Mouse (Mus musculus): Measurements from ENCODE around the gene Fam117a. TPM values are rescaled to one million over a fixed set of nuclear protein-coding genes. Genes with fewer than 3 reads are reported as not detected.

Fam117a gene
- polyA plus RNA-seq, 2 experiments = 71.6 to 103 TPM

GRCm38 (mm10) chr11:95334448-95335060 lies 2.3 kb upstream of the Fam117a start:
- Histone ChIP-seq H3K36me3 (replicated peaks; ENCODE audit: control insufficient read depth, insufficient read depth, low read depth) (no peaks in the 10 kb centered on the region), H3K27ac (peak overlapping the region; percentile 97), H3K4me1 (replicated peaks; ENCODE audit: control insufficient read depth in 2 of 2, insufficient read depth in 2 of 2, low read length in 1 of 2) (peaks cover 47 to 59% of the 10 kb centered on the region in 2 experiments), H3K27me3 (ENCODE audit: control insufficient read depth, insufficient read depth, low read length) (no peaks in the 10 kb centered on the region), H3K4me2 (ENCODE audit: low read depth) (peak overlapping the region; percentile 98), H3K9me3 (ENCODE audit: control insufficient read depth, low read length) (no peaks in the 10 kb centered on the region), H3K9ac (replicated peaks) (peak overlapping the region; percentile 25; the same call in 1 of the 2 replicates), H3K4me3 (ENCODE audit: insufficient read depth in 1 of 2, low read depth in 2 of 2, low read length in 2 of 2) (no peak overlapping the region)
- DNase-seq (ENCODE audit: low read depth in 3 of 3, low spot score in 3 of 3) = no peak
- 30% methylated on average over 5 of the region's 5 CpGs for WGBS (ENCODE audit: insufficient replicate concordance)
- no peak for TF ChIP-seq EP300 (IDR thresholded peaks at IDR 0.05; ENCODE audit: low read depth)
- TF ChIP-seq CTCF (IDR thresholded peaks at IDR 0.05; ENCODE audit: low read depth) = no peak; the same call in 1 of the 2 replicates
- no peak for ATAC-seq (ENCODE audit: insufficient read depth)

- Histone ChIP-seq H3K27me3 (ENCODE audit: control insufficient read depth, insufficient read depth, low read length) (no peaks in the 10 kb centered on the region), H3K9me3 (ENCODE audit: control insufficient read depth, low read length) (no peaks in the 10 kb centered on the region), H3K9ac (replicated peaks) (peak overlapping the region; percentile 99), H3K4me3 (ENCODE audit: insufficient read depth in 1 of 2, low read depth in 2 of 2, low read length in 2 of 2) (peak overlapping the region; percentile 96 to 97), H3K27ac (peak overlapping the region; percentile 100), H3K4me2 (ENCODE audit: low read depth) (peak overlapping the region; percentile 98), H3K4me1 (replicated peaks; ENCODE audit: control insufficient read depth in 2 of 2, insufficient read depth in 2 of 2, low read length in 1 of 2) (peaks cover 48 to 65% of the 10 kb centered on the region in 2 experiments), H3K36me3 (replicated peaks; ENCODE audit: control insufficient read depth, insufficient read depth, low read depth) (peaks cover 23% of the 10 kb centered on the region)
- ATAC-seq (ENCODE audit: insufficient read depth) (peak; percentile 12), DNase-seq (ENCODE audit: low read depth in 3 of 3, low spot score in 3 of 3) (peak in 2 of 3 experiments; percentile 59 to 60)
- WGBS (ENCODE audit: insufficient replicate concordance) = under 1% methylated on average over 50 of the region's 50 CpGs
- TF ChIP-seq CTCF (IDR thresholded peaks at IDR 0.05; ENCODE audit: low read depth) = no peak
- TF ChIP-seq EP300 (IDR thresholded peaks at IDR 0.05; ENCODE audit: low read depth) = no peak; the same call in 1 of the 2 replicates
Measured at GRCm38 (mm10) chr11:95337129-95337813, 453 bp downstream of the Fam117a start.

GRCm38 (mm10) chr11:95337846-95338342 lies 1.1 kb downstream of the Fam117a start:
- Histone ChIP-seq H3K4me1 (replicated peaks; ENCODE audit: control insufficient read depth in 2 of 2, insufficient read depth in 2 of 2, low read length in 1 of 2) (peaks cover 50 to 66% of the 10 kb centered on the region in 2 experiments), H3K9ac (replicated peaks) (peak overlapping the region; percentile 99), H3K9me3 (ENCODE audit: control insufficient read depth, low read length) (no peaks in the 10 kb centered on the region), H3K27me3 (ENCODE audit: control insufficient read depth, insufficient read depth, low read length) (no peaks in the 10 kb centered on the region), H3K36me3 (replicated peaks; ENCODE audit: control insufficient read depth, insufficient read depth, low read depth) (peaks cover 29% of the 10 kb centered on the region), H3K4me3 (ENCODE audit: insufficient read depth in 1 of 2, low read depth in 2 of 2, low read length in 2 of 2) (peak overlapping the region; percentile 96 to 97), H3K27ac (peak overlapping the region; percentile 100), H3K4me2 (ENCODE audit: low read depth) (peak overlapping the region; percentile 98)
- ATAC-seq (ENCODE audit: insufficient read depth) = no peak
- WGBS (ENCODE audit: insufficient replicate concordance) = 7% methylated on average over 9 of the region's 9 CpGs
- DNase-seq (ENCODE audit: low read depth in 3 of 3, low spot score in 3 of 3) = no peak
- TF ChIP-seq CTCF (IDR thresholded peaks at IDR 0.05; ENCODE audit: low read depth) (no peak), EP300 (IDR thresholded peaks at IDR 0.05; ENCODE audit: low read depth) (no peak)

- Histone ChIP-seq H3K4me2 (ENCODE audit: low read depth) (peak overlapping the region; percentile 98), H3K27ac (peak overlapping the region; percentile 100), H3K27me3 (ENCODE audit: control insufficient read depth, insufficient read depth, low read length) (no peaks in the 10 kb centered on the region), H3K9me3 (ENCODE audit: control insufficient read depth, low read length) (no peaks in the 10 kb centered on the region), H3K4me1 (replicated peaks; ENCODE audit: control insufficient read depth in 2 of 2, insufficient read depth in 2 of 2, low read length in 1 of 2) (peaks cover 49 to 66% of the 10 kb centered on the region in 2 experiments), H3K36me3 (replicated peaks; ENCODE audit: control insufficient read depth, insufficient read depth, low read depth) (peaks cover 44% of the 10 kb centered on the region), H3K4me3 (ENCODE audit: insufficient read depth in 1 of 2, low read depth in 2 of 2, low read length in 2 of 2) (peak overlapping the region; percentile 96 to 97), H3K9ac (replicated peaks) (peak overlapping the region; percentile 99)
- 9% methylated on average over 14 of the region's 14 CpGs for WGBS (ENCODE audit: insufficient replicate concordance)
- TF ChIP-seq CTCF (IDR thresholded peaks at IDR 0.05; ENCODE audit: low read depth) = no peak
- peak; percentile 96 for TF ChIP-seq EP300 (IDR thresholded peaks at IDR 0.05; ENCODE audit: low read depth)
- DNase-seq (ENCODE audit: low read depth in 3 of 3, low spot score in 3 of 3) (peak; percentile 90 to 93 (median 91)), ATAC-seq (ENCODE audit: insufficient read depth) (peak; percentile 70)
Measured at GRCm38 (mm10) chr11:95339471-95340021, 2.7 kb downstream of the Fam117a start.

- H3K9ac ChIP-seq (replicated peaks) = peak overlapping the region; percentile 99
- TF ChIP-seq CTCF (IDR thresholded peaks at IDR 0.05; ENCODE audit: low read depth) = no peak
- no peak for TF ChIP-seq EP300 (IDR thresholded peaks at IDR 0.05; ENCODE audit: low read depth)
- H3K9me3 ChIP-seq (ENCODE audit: control insufficient read depth, low read length) = no peaks in the 10 kb centered on the region
- no peak for ATAC-seq (ENCODE audit: insufficient read depth)
- DNase-seq (ENCODE audit: low read depth in 3 of 3, low spot score in 3 of 3) = no peak
- peaks cover 44 to 64% of the 10 kb centered on the region in 2 experiments for H3K4me1 ChIP-seq (replicated peaks; ENCODE audit: control insufficient read depth in 2 of 2, insufficient read depth in 2 of 2, low read length in 1 of 2)
- H3K4me3 ChIP-seq (ENCODE audit: insufficient read depth in 1 of 2, low read depth in 2 of 2, low read length in 2 of 2) = peak overlapping the region; percentile 96 to 97
- H3K27me3 ChIP-seq (ENCODE audit: control insufficient read depth, insufficient read depth, low read length) = no peaks in the 10 kb centered on the region
- 60% methylated on average over 1 of the region's 1 CpGs for WGBS (ENCODE audit: insufficient replicate concordance)
- peak overlapping the region; percentile 100 for H3K27ac ChIP-seq
- peaks cover 51% of the 10 kb centered on the region for H3K36me3 ChIP-seq (replicated peaks; ENCODE audit: control insufficient read depth, insufficient read depth, low read depth)
- peak overlapping the region; percentile 98 for H3K4me2 ChIP-seq (ENCODE audit: low read depth)
Measured at GRCm38 (mm10) chr11:95340259-95340658, 3.4 kb downstream of the Fam117a start.
